Mouse (Mus musculus) Patski (cell line): ENCODE results near the gene Plac1. TPM values are rescaled to one million over a fixed set of nuclear protein-coding genes. Genes with fewer than 3 reads are reported as not detected.

Experiments
- ATAC-seq: fragments of 100-300 bp; one replicate; pipeline ENCODE4 v1.8.0; 2021
- CTCF ChIA-PET: fragments of 350-600 bp; sonication (Branson Sonifier 250); formaldehyde crosslinking; loops from one replicate; lab custom pipeline; 2022; ENCODE audit warnings: inconsistent platforms; lab: Charles Lee
- POLR2A ChIA-PET: fragments of 350-600 bp; sonication (Branson Sonifier 250); formaldehyde crosslinking; loops from one replicate; lab custom pipeline; 2022; ENCODE audit warnings: antibody characterized with exemption, inconsistent platforms; lab: Charles Lee
- DNase-seq: peaks from one replicate; pipeline ENCODE4 v3.0.0-alpha.2; 2011; ENCODE audit warnings: low read depth, low spot score
- H3K27me3 ChIP-seq: fragments of 371-371 bp; one replicate; pipeline ENCODE4 v1.5.1; 2021
- CTCF ChIP-seq: fragments of 100-300 bp; IDR thresholded peaks from one replicate; pipeline ENCODE4 v1.5.1; 2021
- in situ Hi-C: fragments of 300-500 bp; cut with MboI; formaldehyde crosslinking; loops from 3 replicates; pipeline ENCODE4 v1.11.1; 2018; ENCODE audit warnings: low pct_unique_long_range_greater_than_20kb, mixed read lengths
- polyA plus RNA-seq: library from polyadenylated mRNA; unstranded; gene quantifications from one replicate; pipeline ENCODE4 v1.2.3, GENCODE M21; 2021

The Plac1 gene
- polyA plus RNA-seq, 1 experiment from 2014 or later, result 0.12 TPM

- peaks cover 8% of the 10 kb centered on the region for H3K27me3 ChIP-seq
- CTCF ChIA-PET, result interaction anchor here (1.8 kb wide), 1 partner anchor 10 kb away, joined by 4 read pairs; no protein-coding TSS in a partner anchor
- TF ChIP-seq CTCF, result no peak
- ATAC-seq, result peak; percentile 70
- no peak for DNase-seq
- POLR2A ChIA-PET, result no interaction called here
- in situ Hi-C loops, result no loop called here
Measured at GRCm38 (mm10) chrX:53161115-53161514, 78.8 kb downstream of the Plac1 start.

- ChIA-PET CTCF (no interaction called here), POLR2A (no interaction called here)
- DNase-seq (no peak), ATAC-seq (no peak)
- H3K27me3 ChIP-seq, result peaks cover 14% of the 10 kb centered on the region
- TF ChIP-seq CTCF, result no peak
- in situ Hi-C loops, result no loop called here
Measured at GRCm38 (mm10) chrX:53148039-53148438, 91.9 kb downstream of the Plac1 start.

- no peak for DNase-seq
- in situ Hi-C loops, result no loop called here
- peaks cover 12% of the 10 kb centered on the region for H3K27me3 ChIP-seq
- POLR2A ChIA-PET, result no interaction called here
- TF ChIP-seq CTCF, result no peak
- no peak for ATAC-seq
- CTCF ChIA-PET, result no interaction called here
Measured at GRCm38 (mm10) chrX:53146389-53146917, 93.5 kb downstream of the Plac1 start.

GRCm38 (mm10) chrX:53139641-53140040 is 100.3 kb downstream of the Plac1 start:
- DNase-seq, result no peak
- ChIA-PET CTCF (interaction anchor here (1.3 kb wide), 2 partner anchors 10 to 24 kb away, joined by 3 to 7 read pairs; no protein-coding TSS in a partner anchor), POLR2A (no interaction called here)
- TF ChIP-seq CTCF, result no peak
- H3K27me3 ChIP-seq, result peaks cover 10% of the 10 kb centered on the region
- ATAC-seq, result no peak
- in situ Hi-C loops, result no loop called here

GRCm38 (mm10) chrX:53137066-53137465 is 102.8 kb downstream of the Plac1 start:
- ATAC-seq (no peak), DNase-seq (no peak)
- POLR2A ChIA-PET, result interaction anchor here (0.6 kb wide), 2 partner anchors 9 to 1106 kb away, joined by 5 read pairs; no protein-coding TSS in a partner anchor
- in situ Hi-C loops, result no loop called here
- H3K27me3 ChIP-seq, result peaks cover 20% of the 10 kb centered on the region
- CTCF ChIA-PET, result no interaction called here
- no peak for TF ChIP-seq CTCF

- ATAC-seq (no peak), DNase-seq (no peak)
- ChIA-PET POLR2A (no interaction called here), CTCF (no interaction called here)
- no peak for TF ChIP-seq CTCF
- in situ Hi-C loops, result no loop called here
- H3K27me3 ChIP-seq, result peaks cover 21% of the 10 kb centered on the region
Measured at GRCm38 (mm10) chrX:53129501-53129900, 110.4 kb downstream of the Plac1 start.

GRCm38 (mm10) chrX:53126492-53127033 is 113.3 kb downstream of the Plac1 start:
- ChIA-PET POLR2A (no interaction called here), CTCF (no interaction called here)
- in situ Hi-C loops, result no loop called here
- TF ChIP-seq CTCF, result no peak
- H3K27me3 ChIP-seq, result peaks cover 17% of the 10 kb centered on the region
- no peak for DNase-seq
- no peak for ATAC-seq

GRCm38 (mm10) chrX:53125838-53126467 is 114.0 kb downstream of the Plac1 start:
- H3K27me3 ChIP-seq, result peaks cover 18% of the 10 kb centered on the region
- in situ Hi-C loops, result no loop called here
- ATAC-seq, result no peak
- DNase-seq, result no peak
- ChIA-PET POLR2A (no interaction called here), CTCF (interaction anchor here (0.6 kb wide), 1 partner anchor 125 kb away, joined by 3 read pairs; no protein-coding TSS in a partner anchor)
- TF ChIP-seq CTCF, result no peak

- CTCF ChIA-PET, result interaction anchor here (1.0 kb wide), 1 partner anchor 10 kb away, joined by 4 read pairs; no protein-coding TSS in a partner anchor
- H3K27me3 ChIP-seq, result peaks cover 18% of the 10 kb centered on the region
- POLR2A ChIA-PET, result no interaction called here
- DNase-seq (no peak), ATAC-seq (no peak)
- no peak for TF ChIP-seq CTCF
- in situ Hi-C loops, result no loop called here
Measured at GRCm38 (mm10) chrX:53123562-53123961, 116.3 kb downstream of the Plac1 start.

- H3K27me3 ChIP-seq, result peaks cover 11% of the 10 kb centered on the region
- ChIA-PET CTCF (no interaction called here), POLR2A (no interaction called here)
- in situ Hi-C loops, result no loop called here
- no peak for TF ChIP-seq CTCF
- DNase-seq (no peak), ATAC-seq (peak; percentile 18)
Measured at GRCm38 (mm10) chrX:53118631-53119030, 121.3 kb downstream of the Plac1 start.

GRCm38 (mm10) chrX:53118019-53118418 is 121.9 kb downstream of the Plac1 start:
- in situ Hi-C loops, result no loop called here
- ChIA-PET POLR2A (interaction anchor here (0.6 kb wide), 1 partner anchor 116 kb away, joined by 3 read pairs; no protein-coding TSS in a partner anchor), CTCF (interaction anchor here (1.7 kb wide), 1 partner anchor 24 kb away, joined by 4 read pairs; no protein-coding TSS in a partner anchor)
- H3K27me3 ChIP-seq, result peaks cover 12% of the 10 kb centered on the region
- DNase-seq, result no peak
- no peak for ATAC-seq
- no peak for TF ChIP-seq CTCF
